Mouse (Mus musculus) embryonic fibroblast, embryonic 13.5 days (primary cell): ENCODE measurements around the gene Ccdc36.

Experiments
- CTCF ChIP-seq: IDR thresholded peaks from 2 replicates; pipeline ENCODE4 v1.5.1; 2011; ENCODE audit warnings: mild to moderate bottlenecking, control low read depth, low read length, moderate library complexity, borderline replicate concordance; ENCODE audit not compliant: insufficient read depth
- POLR2A ChIP-seq: IDR thresholded peaks from 2 replicates; pipeline ENCODE4 v1.6.1; 2011; ENCODE audit warnings: low read depth, mild to moderate bottlenecking, control low read depth, low read length, moderate library complexity

DNA sequence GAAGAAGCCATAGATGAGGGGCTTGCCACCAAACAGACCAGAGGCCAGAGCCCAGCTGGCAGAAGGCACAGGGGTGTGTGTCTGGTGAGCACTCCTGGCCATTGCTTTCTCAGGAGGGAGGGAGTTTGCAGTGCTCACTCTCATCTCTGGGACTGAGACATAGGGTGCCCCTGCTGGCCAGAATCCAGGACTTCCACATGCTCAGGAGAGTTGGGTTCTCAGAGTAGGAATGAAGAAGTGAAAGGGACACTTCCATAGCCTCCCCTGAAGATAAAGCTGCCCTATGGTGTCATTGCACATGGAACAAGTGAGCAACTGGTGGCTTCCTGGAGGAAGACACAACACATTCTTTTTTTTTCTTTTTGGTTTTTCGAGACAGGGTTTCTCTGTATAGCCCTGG is 46.2 kb upstream of the Ccdc36 start:
- no peak for TF ChIP-seq CTCF
- no peak for TF ChIP-seq POLR2A
